Mouse (Mus musculus): Measurements from ENCODE around the gene Ifnk. TPM values are rescaled to one million over a fixed set of nuclear protein-coding genes. Genes with fewer than 3 reads are reported as not detected.

The Ifnk gene
- polyA plus RNA-seq (2015; fragmentation: Nextera tagmentation; extraction: Ambion mirVana) = not detected in 2 replicates

GRCm38 (mm10) chr4:35151756-35152155, at the start of gene Ifnk:
Gene Ifnk, plus strand, starts transcription at chr4:35152056.
- H3K4me3 ChIP-seq (replicated peaks; ENCODE audit: low read depth, low read length) = no peak within 1 kb of the TSS
- H3K9me3 ChIP-seq (replicated peaks; ENCODE audit: low read length) = no peaks in the 10 kb centered on the region
- no peak within 1 kb of the TSS for H3K9ac ChIP-seq (ENCODE audit: low read depth, low read length)
- no peak within 1 kb of the TSS for H3K27ac ChIP-seq
- no peaks in the 10 kb centered on the region; the same call in 1 of the 2 replicates for H3K4me1 ChIP-seq (replicated peaks; ENCODE audit: insufficient read depth, low read length)
- DNase-seq (ENCODE audit: low spot score) (no peak), ATAC-seq (replicated peaks; ENCODE audit: low FRiP score, low read depth) (no peak)
- WGBS = 81% methylated on average over 4 of the region's 4 CpGs
- no peak within 1 kb of the TSS for H3K4me2 ChIP-seq (ENCODE audit: low read length)
- TF ChIP-seq CTCF (IDR thresholded peaks at IDR 0.05; ENCODE audit: low read depth) = no peak
- H3K27me3 ChIP-seq (ENCODE audit: insufficient read depth, low read length) = no peaks in the 10 kb centered on the region
- no peaks in the 10 kb centered on the region for H3K36me3 ChIP-seq (ENCODE audit: insufficient read depth, low read length)

GRCm38 (mm10) chr4:35105115-35105773, 46.6 kb upstream of the Ifnk start:
- no peak for TF ChIP-seq CTCF (IDR thresholded peaks at IDR 0.05; ENCODE audit: low read depth)
- 82% methylated on average over 14 of the region's 14 CpGs for WGBS

GRCm38 (mm10) chr4:35112452-35112851, 39.4 kb upstream of the Ifnk start:
- no peak overlapping the region for H3K9ac ChIP-seq (ENCODE audit: low read depth, low read length)
- no peaks in the 10 kb centered on the region for H3K27me3 ChIP-seq (ENCODE audit: insufficient read depth, low read length)
- no peak overlapping the region for H3K27ac ChIP-seq
- DNase-seq (ENCODE audit: low spot score) (no peak), ATAC-seq (replicated peaks; ENCODE audit: low FRiP score, low read depth) (no peak)
- no peaks in the 10 kb centered on the region for H3K9me3 ChIP-seq (replicated peaks; ENCODE audit: low read length)
- no peak overlapping the region for H3K4me2 ChIP-seq (ENCODE audit: low read length)
- H3K4me1 ChIP-seq (replicated peaks; ENCODE audit: insufficient read depth, low read length) = peaks cover 7% of the 10 kb centered on the region
- WGBS = 81% methylated on average over 4 of the region's 4 CpGs
- H3K36me3 ChIP-seq (ENCODE audit: insufficient read depth, low read length) = no peaks in the 10 kb centered on the region
- H3K4me3 ChIP-seq (replicated peaks; ENCODE audit: low read depth, low read length) = no peak overlapping the region
- TF ChIP-seq CTCF (IDR thresholded peaks at IDR 0.05; ENCODE audit: low read depth) = no peak

More at GRCm38 (mm10) chr4:35105115-35105773, 46.6 kb upstream of the Ifnk start:
- Histone ChIP-seq H3K4me1 (replicated peaks; ENCODE audit: insufficient read depth, low read length) (peaks cover 3% of the 10 kb centered on the region; the same call in 1 of the 2 replicates), H3K27me3 (ENCODE audit: insufficient read depth, low read length) (no peaks in the 10 kb centered on the region), H3K36me3 (ENCODE audit: insufficient read depth, low read length) (no peaks in the 10 kb centered on the region), H3K4me3 (replicated peaks; ENCODE audit: low read depth, low read length) (no peak overlapping the region), H3K4me2 (ENCODE audit: low read length) (no peak overlapping the region), H3K9ac (ENCODE audit: low read depth, low read length) (no peak overlapping the region), H3K27ac (no peak overlapping the region), H3K9me3 (replicated peaks; ENCODE audit: low read length) (no peaks in the 10 kb centered on the region)
- ATAC-seq (replicated peaks; ENCODE audit: low FRiP score, low read depth) (no peak), DNase-seq (ENCODE audit: low spot score) (no peak)

- DNase-seq (ENCODE audit: low spot score) (no peak), ATAC-seq (replicated peaks; ENCODE audit: low FRiP score, low read depth) (no peak)
- Histone ChIP-seq H3K4me1 (replicated peaks; ENCODE audit: insufficient read depth, low read length) (peaks cover 7% of the 10 kb centered on the region), H3K27ac (no peak overlapping the region), H3K4me3 (replicated peaks; ENCODE audit: low read depth, low read length) (no peak overlapping the region), H3K9me3 (replicated peaks; ENCODE audit: low read length) (no peaks in the 10 kb centered on the region), H3K9ac (ENCODE audit: low read depth, low read length) (no peak overlapping the region), H3K4me2 (ENCODE audit: low read length) (no peak overlapping the region), H3K27me3 (ENCODE audit: insufficient read depth, low read length) (no peaks in the 10 kb centered on the region), H3K36me3 (ENCODE audit: insufficient read depth, low read length) (no peaks in the 10 kb centered on the region)
- TF ChIP-seq CTCF (IDR thresholded peaks at IDR 0.05; ENCODE audit: low read depth) = no peak
- 60% methylated on average over 13 of the region's 13 CpGs for WGBS
Measured at GRCm38 (mm10) chr4:35113516-35114248, 38.2 kb upstream of the Ifnk start.

GRCm38 (mm10) chr4:35114950-35115349, 36.9 kb upstream of the Ifnk start:
- Histone ChIP-seq H3K4me2 (ENCODE audit: low read length) (no peak overlapping the region), H3K9ac (ENCODE audit: low read depth, low read length) (no peak overlapping the region), H3K9me3 (replicated peaks; ENCODE audit: low read length) (no peaks in the 10 kb centered on the region), H3K27ac (no peak overlapping the region), H3K27me3 (ENCODE audit: insufficient read depth, low read length) (no peaks in the 10 kb centered on the region), H3K4me1 (replicated peaks; ENCODE audit: insufficient read depth, low read length) (peaks cover 7% of the 10 kb centered on the region), H3K36me3 (ENCODE audit: insufficient read depth, low read length) (no peaks in the 10 kb centered on the region), H3K4me3 (replicated peaks; ENCODE audit: low read depth, low read length) (no peak overlapping the region)
- ATAC-seq (replicated peaks; ENCODE audit: low FRiP score, low read depth) = no peak
- 78% methylated on average over 2 of the region's 2 CpGs for WGBS
- no peak for TF ChIP-seq CTCF (IDR thresholded peaks at IDR 0.05; ENCODE audit: low read depth)
- no peak for DNase-seq (ENCODE audit: low spot score)

- no peak for TF ChIP-seq CTCF (IDR thresholded peaks at IDR 0.05; ENCODE audit: low read depth)
- Histone ChIP-seq H3K36me3 (ENCODE audit: insufficient read depth, low read length) (no peaks in the 10 kb centered on the region), H3K27me3 (ENCODE audit: insufficient read depth, low read length) (no peaks in the 10 kb centered on the region), H3K27ac (no peak overlapping the region), H3K9me3 (replicated peaks; ENCODE audit: low read length) (no peaks in the 10 kb centered on the region), H3K4me2 (ENCODE audit: low read length) (no peak overlapping the region), H3K4me1 (replicated peaks; ENCODE audit: insufficient read depth, low read length) (peaks cover 7% of the 10 kb centered on the region), H3K4me3 (replicated peaks; ENCODE audit: low read depth, low read length) (no peak overlapping the region), H3K9ac (ENCODE audit: low read depth, low read length) (no peak overlapping the region)
- ATAC-seq (replicated peaks; ENCODE audit: low FRiP score, low read depth) (no peak), DNase-seq (ENCODE audit: low spot score) (no peak)
- WGBS = 67% methylated on average over 6 of the region's 6 CpGs
Measured at GRCm38 (mm10) chr4:35115933-35116332, 35.9 kb upstream of the Ifnk start.

All from kidney, postnatal 0 days (tissue).